Mouse (Mus musculus) heart, embryonic 14.5 days (tissue): Measurements from ENCODE around the gene Ciart. TPM values are rescaled to one million over a fixed set of nuclear protein-coding genes. Genes with fewer than 3 reads are reported as not detected.
"Not testable (repeated sequence)": the region's sequence is repeated elsewhere in the genome, so short reads cannot be mapped to it uniquely, and the experiment has no call there.

ENCODE experiments used
- ATAC-seq: fragments of 200-750 bp; cut with Nextera tagmentation; 2 replicates; pipeline ENCODE4 v1.8.0; 2017; ENCODE audit warnings: low read depth, moderate TSS enrichment; ENCODE audit not compliant: insufficient number of reproducible peaks, insufficient read depth, low FRiP score
- H3K27ac ChIP-seq, 2 experiments: fragments of 200-500 bp in 1 of 2; fragments of 300-500 bp in 1 of 2; sonication (generic) in 1 of 2; replicated peaks in 1 of 2; 2 replicates each; pipeline ENCODE4 v1.5.1; 2012 to 2014; ENCODE audit warnings: low read depth in 2 of 2, low read length in 2 of 2, control low read depth in 1 of 2, mild to moderate bottlenecking in 1 of 2, mixed read lengths in 1 of 2; ENCODE audit not compliant: control insufficient read depth in 1 of 2, insufficient read depth in 1 of 2
- H3K27me3 ChIP-seq: fragments of 300-500 bp; sonication (generic); 2 replicates; pipeline ENCODE4 v1.6.1; 2014; ENCODE audit warnings: mild to moderate bottlenecking, low read length, control low read depth; ENCODE audit not compliant: control insufficient read depth, insufficient read depth
- H3K36me3 ChIP-seq: fragments of 300-500 bp; sonication (generic); 2 replicates; pipeline ENCODE4 v1.6.1; 2014; ENCODE audit warnings: mild to moderate bottlenecking, control low read depth, low read length, mixed read lengths; ENCODE audit not compliant: control insufficient read depth, insufficient read depth
- H3K4me1 ChIP-seq, 2 experiments: fragments of 200-500 bp in 1 of 2; fragments of 300-500 bp in 1 of 2; sonication (generic) in 1 of 2; 2 replicates each; pipeline ENCODE4 v1.6.1; 2012 to 2014; ENCODE audit warnings: low read length in 2 of 2, control low read depth in 1 of 2, mixed read lengths in 1 of 2; ENCODE audit not compliant: control insufficient read depth in 2 of 2, insufficient read depth in 2 of 2
- H3K4me2 ChIP-seq: fragments of 300-500 bp; sonication (generic); 2 replicates; pipeline ENCODE4 v1.6.1; 2014; ENCODE audit warnings: mild to moderate bottlenecking, low read length
- H3K4me3 ChIP-seq, 2 experiments: fragments of 200-500 bp in 1 of 2; fragments of 300-500 bp in 1 of 2; sonication (generic) in 1 of 2; 2 replicates each; pipeline ENCODE4 v1.5.1; 2012 to 2014; ENCODE audit warnings: low read length in 2 of 2, mild to moderate bottlenecking in 2 of 2, control low read depth in 1 of 2, low read depth in 1 of 2, moderate library complexity in 1 of 2; ENCODE audit not compliant: control insufficient read depth in 1 of 2, insufficient read depth in 1 of 2
- H3K9ac ChIP-seq: fragments of 300-500 bp; sonication (generic); 2 replicates; pipeline ENCODE4 v1.6.1; 2014; ENCODE audit warnings: mild to moderate bottlenecking, low read length
- H3K9me3 ChIP-seq: fragments of 300-500 bp; sonication (generic); 2 replicates; pipeline ENCODE4 v1.6.1; 2016; ENCODE audit warnings: low read length, control low read depth; ENCODE audit not compliant: control insufficient read depth
- WGBS: fragments of 180-500 bp; shearing (Covaris S2); extraction: QIAGEN DNeasy Blood & Tissue Kit; methylation state at CpG from one replicate; pipeline ENCODE4 v1.1.7; 2014; 5-methylcytosine and 5-hydroxymethylcytosine counted together
- polyA plus RNA-seq: library from polyadenylated mRNA; unstranded; fragments of >200 nt; fragmentation: Nextera tagmentation; extraction: Ambion mirVana; gene quantifications from 2 replicates; pipeline ENCODE4 v1.2.1, GENCODE M21; 2014

Ciart gene
- polyA plus RNA-seq, 1 experiment from 2014 or later = 3.1 TPM

DNA sequence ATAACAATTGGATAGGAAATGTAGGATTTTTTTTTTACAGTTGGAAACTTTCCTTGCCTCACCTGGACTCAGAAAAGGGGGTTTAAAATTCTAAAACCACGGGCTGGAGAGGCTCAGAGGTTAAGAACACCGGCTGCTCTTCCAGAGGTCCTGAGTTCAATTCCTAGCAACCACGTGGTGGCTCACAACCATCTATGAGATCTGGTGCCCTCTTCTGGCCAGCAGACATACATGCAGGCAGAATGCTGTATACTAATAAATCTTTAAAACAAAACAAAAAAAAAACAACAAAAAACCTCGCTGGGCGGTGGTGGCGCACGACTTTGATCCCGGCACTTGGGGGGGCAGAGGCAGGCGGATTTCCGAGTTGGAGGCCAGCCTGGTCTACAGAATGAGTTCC, 20.8 kb downstream of the Ciart start:
- H3K27me3 ChIP-seq = no peaks in the 10 kb centered on the region
- ATAC-seq = no peak
- peaks cover 32% of the 10 kb centered on the region for H3K36me3 ChIP-seq
- no peak overlapping the region for H3K9ac ChIP-seq
- no peak overlapping the region for H3K4me3 ChIP-seq
- no peaks in the 10 kb centered on the region for H3K9me3 ChIP-seq
- no peak overlapping the region for H3K27ac ChIP-seq
- 79% methylated on average over 10 of the region's 10 CpGs for WGBS
- H3K4me2 ChIP-seq = no peak overlapping the region
- H3K4me1 ChIP-seq = peaks cover 0 to 6% of the 10 kb centered on the region in 2 experiments; a peak in 1 of 4 replicates

- no peaks in the 10 kb centered on the region for H3K9me3 ChIP-seq
- H3K27ac ChIP-seq = no peak overlapping the region
- peaks cover 0 to 9% of the 10 kb centered on the region in 2 experiments; a peak in 1 of 4 replicates for H3K4me1 ChIP-seq
- WGBS = 71% methylated on average over 3 of the region's 3 CpGs
- ATAC-seq = no peak
- no peak overlapping the region for H3K4me3 ChIP-seq
- no peak overlapping the region for H3K9ac ChIP-seq
- no peak overlapping the region for H3K4me2 ChIP-seq
- no peaks in the 10 kb centered on the region for H3K27me3 ChIP-seq
- H3K36me3 ChIP-seq = peaks cover 24% of the 10 kb centered on the region
Observed at GRCm38 (mm10) chr3:95860323-95860722, 21.7 kb downstream of the Ciart start.

GRCm38 (mm10) chr3:95858278-95858677, 23.8 kb downstream of the Ciart start:
- H3K27ac ChIP-seq, H3K4me3 ChIP-seq, H3K27me3 ChIP-seq, H3K4me2 ChIP-seq, H3K9ac ChIP-seq, H3K36me3 ChIP-seq, ATAC-seq, H3K9me3 ChIP-seq: not testable (repeated sequence)
- peaks cover 0 to 16% of the 10 kb centered on the region in 2 experiments; a peak in 2 of 4 replicates for H3K4me1 ChIP-seq
- WGBS = 77% methylated on average over 3 of the region's 3 CpGs

DNA sequence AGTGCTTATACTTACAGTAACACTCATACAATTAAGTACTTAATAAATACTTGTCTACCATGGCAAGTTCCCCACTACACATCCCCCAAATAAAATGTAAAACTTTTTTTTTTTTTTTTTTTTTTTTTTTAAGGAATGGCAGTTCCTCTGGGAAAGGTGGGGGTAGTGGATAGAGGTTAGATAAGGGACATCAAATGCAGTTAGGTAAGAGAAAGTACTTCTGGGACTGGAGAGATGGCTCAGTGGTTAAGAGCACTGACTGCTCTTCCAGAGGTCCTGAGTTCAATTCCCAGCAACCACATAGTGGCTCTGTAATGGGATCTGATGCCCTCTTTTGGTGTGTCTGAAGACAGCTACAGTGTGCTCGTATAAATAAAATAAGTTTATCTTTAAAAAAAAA, 25.0 kb downstream of the Ciart start:
- H3K4me3 ChIP-seq, ATAC-seq, H3K9me3 ChIP-seq, H3K9ac ChIP-seq, H3K4me2 ChIP-seq, H3K27me3 ChIP-seq, H3K27ac ChIP-seq: not testable (repeated sequence)
- H3K4me1 ChIP-seq = peaks cover 0 to 16% of the 10 kb centered on the region in 2 experiments; a peak in 2 of 4 replicates
- 77% methylated on average over 1 of the region's 1 CpGs for WGBS
- peaks cover 14% of the 10 kb centered on the region for H3K36me3 ChIP-seq

DNA sequence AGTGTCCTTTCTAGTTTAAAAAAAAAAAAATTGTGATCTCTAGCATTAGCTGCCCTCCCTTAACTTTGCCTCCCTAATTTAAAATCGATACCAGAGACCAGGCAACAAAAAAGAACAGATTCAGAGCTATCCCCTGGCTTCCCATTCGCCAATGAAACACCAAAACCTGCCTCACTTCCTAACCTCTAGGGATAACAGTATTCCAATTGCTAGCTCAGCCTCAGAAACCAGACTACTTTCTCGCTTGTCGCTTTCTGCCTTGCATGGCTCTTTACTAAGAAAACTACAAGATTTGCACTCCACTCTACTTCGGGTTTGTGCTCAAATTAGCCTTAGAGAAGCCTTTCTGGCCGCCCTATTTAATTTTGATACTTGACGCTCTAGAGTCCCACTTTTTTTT, 25.9 kb downstream of the Ciart start:
- WGBS = 23% methylated on average over 7 of the region's 7 CpGs
- Histone ChIP-seq H3K27me3 (no peaks in the 10 kb centered on the region), H3K4me2 (peak overlapping the region; percentile 78), H3K4me3 (peak overlapping the region; percentile 78 to 82), H3K9ac (peak overlapping the region; percentile 88), H3K4me1 (peaks cover 0 to 16% of the 10 kb centered on the region in 2 experiments; a peak in 2 of 4 replicates), H3K27ac (peak overlapping the region; percentile 38 to 69), H3K9me3 (no peaks in the 10 kb centered on the region), H3K36me3 (peaks cover 24% of the 10 kb centered on the region)
- ATAC-seq = 0 out of 2 replicates have a peak, but pooled peaks have one; percentile 2

GRCm38 (mm10) chr3:95855502-95856089, 26.5 kb downstream of the Ciart start, which contains the start of gene Prpf3:
Prpf3 (minus strand) TSS chr3:95855885.
- Histone ChIP-seq H3K4me2 (peak within 1 kb of the TSS; percentile 78), H3K4me1 (peaks cover 0 to 17% of the 10 kb centered on the region in 2 experiments; a peak in 2 of 4 replicates), H3K4me3 (peak within 1 kb of the TSS; percentile 78 to 82), H3K27ac (peak within 1 kb of the TSS; percentile 38 to 71), H3K9ac (peak within 1 kb of the TSS; percentile 88), H3K27me3 (no peaks in the 10 kb centered on the region), H3K36me3 (peaks cover 29% of the 10 kb centered on the region), H3K9me3 (no peaks in the 10 kb centered on the region)
- 0% methylated on average over 56 of the region's 56 CpGs for WGBS
- peak; percentile 96 for ATAC-seq

GRCm38 (mm10) chr3:95851317-95851716, 30.7 kb downstream of the Ciart start:
- Histone ChIP-seq H3K27me3 (no peaks in the 10 kb centered on the region), H3K9me3 (no peaks in the 10 kb centered on the region), H3K4me3 (no peak overlapping the region), H3K27ac (peak overlapping the region in 1 of 2 experiments; percentile 63; a peak in 1 of 4 replicates), H3K36me3 (peaks cover 72% of the 10 kb centered on the region), H3K9ac (no peak overlapping the region), H3K4me2 (no peak overlapping the region), H3K4me1 (peaks cover 0 to 13% of the 10 kb centered on the region in 2 experiments; a peak in 2 of 4 replicates)
- WGBS = 81% methylated on average over 8 of the region's 8 CpGs
- no peak for ATAC-seq
